Mouse (Mus musculus): ENCODE data around the gene Rad51b. TPM values are rescaled to one million over a fixed set of nuclear protein-coding genes. Genes with fewer than 3 reads are reported as not detected.

Rad51b gene
- polyA plus RNA-seq, 1 experiment from 2014 or later, result 7.8 TPM

- 87% methylated on average over 11 of the region's 11 CpGs for WGBS
- no peak for ATAC-seq (ENCODE audit: insufficient read depth, low FRiP score)
- H3K9me3 ChIP-seq (replicated peaks; ENCODE audit: control insufficient read depth, low read length), result no peaks in the 10 kb centered on the region
- no peak overlapping the region for H3K27ac ChIP-seq (ENCODE audit: low read length)
- H3K36me3 ChIP-seq (ENCODE audit: control insufficient read depth, insufficient read depth, low read length), result no peaks in the 10 kb centered on the region
- H3K4me1 ChIP-seq (ENCODE audit: control insufficient read depth, insufficient read depth, low read length), result peaks cover 14% of the 10 kb centered on the region
- no peak overlapping the region for H3K4me3 ChIP-seq (replicated peaks; ENCODE audit: low read length)
- H3K27me3 ChIP-seq (ENCODE audit: control insufficient read depth, insufficient read depth, low read length), result no peaks in the 10 kb centered on the region
- no peak overlapping the region for H3K9ac ChIP-seq (ENCODE audit: low read length)
- no peak overlapping the region for H3K4me2 ChIP-seq (ENCODE audit: low read depth, low read length)
These were observed 309.1 kb downstream of the Rad51b start for GRCm38 (mm10) chr12:79606197-79606631.

GRCm38 (mm10) chr12:79609399-79610010 is 312.4 kb downstream of the Rad51b start:
- no peaks in the 10 kb centered on the region for H3K36me3 ChIP-seq (ENCODE audit: control insufficient read depth, insufficient read depth, low read length)
- 77% methylated on average over 8 of the region's 8 CpGs for WGBS
- H3K9ac ChIP-seq (ENCODE audit: low read length), result no peak overlapping the region
- no peak overlapping the region for H3K4me2 ChIP-seq (ENCODE audit: low read depth, low read length)
- peaks cover 34% of the 10 kb centered on the region for H3K4me1 ChIP-seq (ENCODE audit: control insufficient read depth, insufficient read depth, low read length)
- H3K27ac ChIP-seq (ENCODE audit: low read length), result no peak overlapping the region; the same call in 1 of the 2 replicates
- ATAC-seq (ENCODE audit: insufficient read depth, low FRiP score), result no peak
- no peak overlapping the region for H3K4me3 ChIP-seq (replicated peaks; ENCODE audit: low read length)
- no peaks in the 10 kb centered on the region for H3K27me3 ChIP-seq (ENCODE audit: control insufficient read depth, insufficient read depth, low read length)
- H3K9me3 ChIP-seq (replicated peaks; ENCODE audit: control insufficient read depth, low read length), result no peaks in the 10 kb centered on the region

- H3K27ac ChIP-seq (ENCODE audit: low read length), result peak overlapping the region; percentile 93
- no peaks in the 10 kb centered on the region for H3K36me3 ChIP-seq (ENCODE audit: control insufficient read depth, insufficient read depth, low read length)
- peaks cover 35% of the 10 kb centered on the region for H3K4me1 ChIP-seq (ENCODE audit: control insufficient read depth, insufficient read depth, low read length)
- 44% methylated on average over 6 of the region's 6 CpGs for WGBS
- H3K4me3 ChIP-seq (replicated peaks; ENCODE audit: low read length), result no peak overlapping the region
- H3K27me3 ChIP-seq (ENCODE audit: control insufficient read depth, insufficient read depth, low read length), result no peaks in the 10 kb centered on the region
- 0 out of 2 replicates have a peak overlapping the region, but pooled peaks have one; percentile 17 for H3K9ac ChIP-seq (ENCODE audit: low read length)
- no peak overlapping the region for H3K4me2 ChIP-seq (ENCODE audit: low read depth, low read length)
- no peak for ATAC-seq (ENCODE audit: insufficient read depth, low FRiP score)
- H3K9me3 ChIP-seq (replicated peaks; ENCODE audit: control insufficient read depth, low read length), result no peaks in the 10 kb centered on the region
These were observed 313.5 kb downstream of the Rad51b start for GRCm38 (mm10) chr12:79610511-79611103.

GRCm38 (mm10) chr12:79611665-79612064 is 314.6 kb downstream of the Rad51b start:
- no peak overlapping the region for H3K4me3 ChIP-seq (replicated peaks; ENCODE audit: low read length)
- H3K9me3 ChIP-seq (replicated peaks; ENCODE audit: control insufficient read depth, low read length), result no peaks in the 10 kb centered on the region
- H3K27me3 ChIP-seq (ENCODE audit: control insufficient read depth, insufficient read depth, low read length), result no peaks in the 10 kb centered on the region
- H3K4me1 ChIP-seq (ENCODE audit: control insufficient read depth, insufficient read depth, low read length), result peaks cover 35% of the 10 kb centered on the region
- peak overlapping the region; percentile 1; the same call in 1 of the 2 replicates for H3K9ac ChIP-seq (ENCODE audit: low read length)
- peak overlapping the region; percentile 93 for H3K27ac ChIP-seq (ENCODE audit: low read length)
- 73% methylated on average over 2 of the region's 2 CpGs for WGBS
- no peak for ATAC-seq (ENCODE audit: insufficient read depth, low FRiP score)
- no peaks in the 10 kb centered on the region for H3K36me3 ChIP-seq (ENCODE audit: control insufficient read depth, insufficient read depth, low read length)
- no peak overlapping the region for H3K4me2 ChIP-seq (ENCODE audit: low read depth, low read length)

- Histone ChIP-seq H3K4me1 (ENCODE audit: control insufficient read depth, insufficient read depth, low read length) (peaks cover 35% of the 10 kb centered on the region), H3K4me2 (ENCODE audit: low read depth, low read length) (no peak overlapping the region), H3K27ac (ENCODE audit: low read length) (peak overlapping the region; percentile 93), H3K9me3 (replicated peaks; ENCODE audit: control insufficient read depth, low read length) (no peaks in the 10 kb centered on the region), H3K36me3 (ENCODE audit: control insufficient read depth, insufficient read depth, low read length) (no peaks in the 10 kb centered on the region), H3K27me3 (ENCODE audit: control insufficient read depth, insufficient read depth, low read length) (no peaks in the 10 kb centered on the region), H3K9ac (ENCODE audit: low read length) (peak overlapping the region; percentile 64), H3K4me3 (replicated peaks; ENCODE audit: low read length) (no peak overlapping the region)
- WGBS, result 39% methylated on average over 14 of the region's 14 CpGs
- ATAC-seq (ENCODE audit: insufficient read depth, low FRiP score), result peak; percentile 93
These were observed 315.4 kb downstream of the Rad51b start for GRCm38 (mm10) chr12:79612334-79613060.

- WGBS, result 89% methylated on average over 8 of the region's 8 CpGs
- no peaks in the 10 kb centered on the region for H3K9me3 ChIP-seq (replicated peaks; ENCODE audit: control insufficient read depth, low read length)
- H3K4me1 ChIP-seq (ENCODE audit: control insufficient read depth, insufficient read depth, low read length), result peaks cover 35% of the 10 kb centered on the region
- no peak overlapping the region for H3K9ac ChIP-seq (ENCODE audit: low read length)
- H3K4me3 ChIP-seq (replicated peaks; ENCODE audit: low read length), result no peak overlapping the region
- no peaks in the 10 kb centered on the region for H3K36me3 ChIP-seq (ENCODE audit: control insufficient read depth, insufficient read depth, low read length)
- peak overlapping the region; percentile 93 for H3K27ac ChIP-seq (ENCODE audit: low read length)
- no peak overlapping the region for H3K4me2 ChIP-seq (ENCODE audit: low read depth, low read length)
- H3K27me3 ChIP-seq (ENCODE audit: control insufficient read depth, insufficient read depth, low read length), result no peaks in the 10 kb centered on the region
- ATAC-seq (ENCODE audit: insufficient read depth, low FRiP score), result peak; percentile 8; the same call in 1 of the 2 replicates
These were observed 316.1 kb downstream of the Rad51b start for GRCm38 (mm10) chr12:79613061-79613788.

- 79% methylated on average over 9 of the region's 9 CpGs for WGBS
- Histone ChIP-seq H3K9ac (ENCODE audit: low read length) (no peak overlapping the region), H3K4me1 (ENCODE audit: control insufficient read depth, insufficient read depth, low read length) (peaks cover 35% of the 10 kb centered on the region), H3K36me3 (ENCODE audit: control insufficient read depth, insufficient read depth, low read length) (no peaks in the 10 kb centered on the region), H3K27me3 (ENCODE audit: control insufficient read depth, insufficient read depth, low read length) (no peaks in the 10 kb centered on the region), H3K9me3 (replicated peaks; ENCODE audit: control insufficient read depth, low read length) (no peaks in the 10 kb centered on the region), H3K4me3 (replicated peaks; ENCODE audit: low read length) (no peak overlapping the region), H3K4me2 (ENCODE audit: low read depth, low read length) (no peak overlapping the region), H3K27ac (ENCODE audit: low read length) (peak overlapping the region; percentile 81)
- ATAC-seq (ENCODE audit: insufficient read depth, low FRiP score), result no peak
These were observed 316.9 kb downstream of the Rad51b start for GRCm38 (mm10) chr12:79613846-79614582.

- H3K27ac ChIP-seq (ENCODE audit: low read length), result peak overlapping the region; percentile 81
- ATAC-seq (ENCODE audit: insufficient read depth, low FRiP score), result no peak
- no peak overlapping the region for H3K4me2 ChIP-seq (ENCODE audit: low read depth, low read length)
- H3K4me3 ChIP-seq (replicated peaks; ENCODE audit: low read length), result no peak overlapping the region
- H3K9me3 ChIP-seq (replicated peaks; ENCODE audit: control insufficient read depth, low read length), result no peaks in the 10 kb centered on the region
- H3K36me3 ChIP-seq (ENCODE audit: control insufficient read depth, insufficient read depth, low read length), result no peaks in the 10 kb centered on the region
- peaks cover 35% of the 10 kb centered on the region for H3K4me1 ChIP-seq (ENCODE audit: control insufficient read depth, insufficient read depth, low read length)
- H3K9ac ChIP-seq (ENCODE audit: low read length), result no peak overlapping the region
- WGBS, result 56% methylated on average over 2 of the region's 2 CpGs
- no peaks in the 10 kb centered on the region for H3K27me3 ChIP-seq (ENCODE audit: control insufficient read depth, insufficient read depth, low read length)
These were observed 317.5 kb downstream of the Rad51b start for GRCm38 (mm10) chr12:79614583-79614953.
